Mouse (Mus musculus): ENCODE results near the gene Chka.

DNA sequence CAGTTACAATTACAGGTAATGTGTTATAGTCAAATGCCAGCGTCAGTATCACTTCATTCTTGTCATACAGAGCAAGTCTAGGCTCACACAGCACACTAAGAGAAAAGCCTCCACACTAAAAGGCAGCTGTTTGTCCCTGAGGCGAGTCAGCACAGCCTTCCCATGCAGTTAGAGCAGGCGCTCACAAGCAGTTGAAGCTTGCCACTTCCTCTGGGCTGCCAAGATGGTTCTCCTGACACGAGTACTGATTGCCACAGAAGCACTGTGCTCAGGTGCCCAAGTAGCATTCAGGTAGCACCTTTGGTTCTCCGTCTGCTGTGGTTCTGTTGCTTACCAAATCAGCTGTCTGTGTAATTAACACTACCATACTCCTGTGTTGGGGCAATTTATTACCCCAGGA is 37.5 kb downstream of the Chka start:
- no peak for TF ChIP-seq CTCF (IDR thresholded peaks at IDR 0.05; ENCODE audit: low read depth)
- no peak for TF ChIP-seq EP300 (IDR thresholded peaks at IDR 0.05; ENCODE audit: low read depth)

Data from heart, postnatal 0 days (tissue).